Mouse (Mus musculus): ENCODE data around the gene Ihh.

DNA sequence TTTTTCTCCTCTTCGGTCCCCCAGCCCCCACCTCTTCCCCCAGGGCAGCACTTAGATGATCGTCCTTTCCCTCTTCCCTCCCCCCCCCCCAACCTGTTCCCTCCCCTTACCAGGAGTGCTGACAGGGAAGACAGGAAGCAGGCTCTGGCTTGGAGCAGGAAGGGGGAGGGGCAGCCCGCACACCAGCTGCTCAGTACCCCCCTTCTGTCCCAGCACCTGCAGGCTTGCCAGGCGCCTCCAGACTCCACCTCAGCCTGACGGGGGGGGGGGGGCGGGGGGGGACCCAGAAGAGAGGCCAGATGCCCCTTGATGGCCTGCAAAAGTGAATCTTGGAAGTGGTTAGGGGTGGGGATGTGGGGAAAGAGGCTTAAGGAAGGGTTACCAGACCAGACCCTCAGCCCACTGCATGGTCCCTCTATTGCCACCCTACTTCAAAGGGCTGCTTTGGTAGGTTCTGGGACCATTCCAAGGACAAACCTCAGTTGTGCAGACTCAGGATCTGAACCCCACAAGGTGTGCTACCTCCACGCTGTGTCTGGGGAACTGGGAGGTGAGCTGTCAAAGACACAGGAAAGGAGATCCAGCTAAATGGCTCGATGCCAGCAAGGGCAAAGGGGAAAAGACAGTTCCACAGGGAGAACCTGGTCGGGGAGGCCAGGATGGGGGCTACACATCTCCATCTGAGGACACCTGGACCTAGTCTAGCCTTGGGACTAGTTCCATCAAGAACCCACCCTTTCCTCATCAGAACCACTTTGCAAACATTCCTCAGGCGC, 52.6 kb downstream of the Ihh start:
- TF ChIP-seq POLR2A (IDR thresholded peaks at IDR 0.05; ENCODE audit: insufficient read depth, low read depth, low read length) (no peak), CTCF (IDR thresholded peaks at IDR 0.05; ENCODE audit: insufficient read depth, low read depth, low read length) (no peak)

All from olfactory bulb, adult 2 months (tissue).